Mouse (Mus musculus) megakaryocyte progenitor cell, adult 5-6 weeks (primary cell): ENCODE results near the gene U2af1. TPM values are rescaled to one million over a fixed set of nuclear protein-coding genes. Genes with fewer than 3 reads are reported as not detected.
A peak's percentile ranks its signal among the peaks of the same experiment; 100 is the strongest.

Experiments
- ATAC-seq: replicated peaks from 2 replicates; pipeline ENCODE4 v1.8.0; 2016; ENCODE audit warnings: mild to moderate bottlenecking, moderate TSS enrichment, inconsistent platforms; ENCODE audit not compliant: poor library complexity
- total RNA-seq, 2 experiments: library from RNA; stranded (forward) in 1 of 2; stranded (reverse) in 1 of 2; fragments of 157-497, 149-512 nt in 1 of 2; fragments of 200-1000 nt in 1 of 2; gene quantifications; 2 replicates each; pipeline versions ENCODE4 v1.2.3 to v1.2.4; 2015 to 2017

Gene U2af1
- total RNA-seq, 2 experiments from 2014 or later = 82.0 to 286 TPM

DNA sequence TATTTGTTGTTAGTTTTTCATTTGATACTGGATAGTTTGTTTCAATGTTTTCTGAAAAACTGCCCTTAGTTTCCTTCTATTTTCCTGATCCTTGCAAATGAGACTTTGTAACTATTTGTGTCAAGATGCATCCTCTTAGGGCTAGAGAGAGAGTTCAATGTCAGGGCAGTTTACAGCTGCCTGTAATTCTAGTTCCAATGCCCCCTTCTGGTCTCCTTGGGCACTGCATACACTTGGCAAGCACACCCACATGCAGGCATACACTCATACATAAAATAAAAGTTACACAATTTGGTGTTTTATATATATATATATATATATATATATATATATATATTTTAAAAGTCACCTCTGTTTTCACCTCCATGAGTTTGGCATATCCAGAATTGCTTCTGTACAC lies 4.2 kb upstream of the U2af1 start:
- ATAC-seq = no peak

DNA sequence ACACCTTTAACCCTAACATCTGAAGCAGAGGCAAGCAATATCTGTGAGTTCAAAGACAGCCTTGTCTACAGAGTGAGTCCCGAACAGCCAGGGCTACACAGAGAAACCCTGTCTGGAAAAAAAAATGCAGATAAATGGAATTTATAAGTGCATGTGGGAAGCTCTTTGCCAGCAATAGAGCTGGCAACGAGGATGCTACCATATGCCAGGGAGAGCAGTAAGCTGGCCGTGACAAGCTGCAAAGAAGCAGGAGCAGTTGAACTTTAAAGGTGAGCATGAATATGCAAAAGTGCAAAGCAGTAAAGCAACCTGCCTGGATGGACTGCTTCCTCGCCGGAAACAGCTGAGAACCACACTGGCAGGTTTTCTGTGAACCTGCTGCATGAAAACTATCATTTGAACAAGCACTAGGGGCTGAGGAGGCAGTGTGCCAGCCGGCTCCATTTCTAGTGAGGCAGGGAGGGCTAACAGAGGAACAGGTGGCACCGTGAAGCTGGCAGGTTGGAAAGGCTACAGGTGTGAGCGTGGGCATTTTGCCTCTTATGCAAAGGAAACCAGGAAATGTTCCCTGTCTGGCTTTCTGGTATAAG lies 2.1 kb upstream of the U2af1 start:
- no peak for ATAC-seq

DNA sequence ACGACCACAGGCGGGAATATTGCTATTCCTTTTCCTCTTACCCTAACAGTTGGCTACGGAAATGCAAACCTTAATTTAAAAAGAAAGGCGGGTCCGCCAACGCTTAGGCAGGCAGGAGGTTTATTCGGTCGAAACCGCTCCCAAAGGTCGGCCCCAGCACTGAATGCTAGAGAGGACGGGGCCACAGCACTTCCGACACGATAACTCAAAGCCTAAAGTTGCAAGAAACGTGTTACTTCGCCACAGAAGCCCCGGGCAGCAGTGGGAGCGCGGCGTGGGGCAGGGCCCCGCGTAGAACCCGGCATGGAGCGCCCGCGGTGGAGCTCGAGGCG lies 590 bp downstream of the U2af1 start:
- no peak for ATAC-seq

DNA sequence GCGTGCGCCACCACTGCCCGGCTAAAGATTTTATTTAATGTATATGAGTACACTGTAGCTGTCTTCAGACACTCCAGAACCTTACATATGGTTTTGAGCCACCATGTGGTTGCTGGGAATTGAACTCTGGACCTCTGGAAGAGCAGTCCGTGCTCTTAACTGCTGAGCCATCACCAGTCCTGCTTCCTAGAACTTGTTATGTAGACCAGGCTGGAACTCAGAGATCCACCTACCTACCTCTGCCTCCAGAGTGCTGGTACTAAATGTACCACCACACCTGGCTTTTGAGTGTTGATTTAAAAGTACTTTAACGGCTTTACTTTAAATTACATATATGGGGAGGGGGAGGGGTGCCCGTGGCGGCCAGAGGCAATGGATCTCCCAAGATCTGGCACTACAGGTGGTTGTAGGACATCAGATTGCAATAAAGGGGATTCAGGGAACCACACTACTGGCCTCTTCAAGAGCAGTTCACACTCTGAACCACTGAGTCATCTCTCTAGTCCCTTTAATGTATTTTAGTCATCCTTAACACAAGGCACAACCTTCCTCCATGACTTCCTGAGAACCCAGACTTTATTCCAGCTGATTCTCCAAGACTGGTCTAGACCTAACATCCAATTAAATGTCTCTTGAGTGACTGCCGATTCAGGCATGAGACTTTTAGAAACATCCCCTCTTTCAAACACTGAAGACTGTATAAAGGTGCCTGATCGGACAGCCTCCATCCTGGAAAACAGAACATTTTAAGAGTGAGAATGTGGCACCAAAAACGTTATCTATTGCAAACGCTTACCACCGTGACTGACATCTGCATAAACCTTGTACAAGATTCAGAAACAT lies 1.3 kb downstream of the U2af1 start:
- ATAC-seq = no peak

DNA sequence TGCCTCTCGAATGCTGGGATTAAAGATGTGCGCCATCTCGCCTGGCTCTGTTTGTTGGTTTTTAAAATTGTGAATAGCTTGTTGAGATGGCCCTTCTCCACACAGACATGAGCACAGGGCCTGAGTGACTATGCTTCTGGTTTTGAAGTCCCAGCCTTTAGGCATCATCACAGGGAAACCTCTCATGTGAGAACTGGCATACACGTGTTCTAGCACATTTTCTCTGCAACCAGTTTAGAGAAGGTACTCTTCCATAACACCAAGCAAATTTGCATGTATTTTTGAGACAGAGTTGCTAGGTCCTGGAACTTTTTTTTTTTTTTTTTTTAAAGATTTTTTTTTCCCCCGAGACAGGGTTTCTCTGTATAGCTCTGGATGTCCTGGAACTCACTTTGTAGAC lies 2.0 kb downstream of the U2af1 start:
- ATAC-seq = no peak

DNA sequence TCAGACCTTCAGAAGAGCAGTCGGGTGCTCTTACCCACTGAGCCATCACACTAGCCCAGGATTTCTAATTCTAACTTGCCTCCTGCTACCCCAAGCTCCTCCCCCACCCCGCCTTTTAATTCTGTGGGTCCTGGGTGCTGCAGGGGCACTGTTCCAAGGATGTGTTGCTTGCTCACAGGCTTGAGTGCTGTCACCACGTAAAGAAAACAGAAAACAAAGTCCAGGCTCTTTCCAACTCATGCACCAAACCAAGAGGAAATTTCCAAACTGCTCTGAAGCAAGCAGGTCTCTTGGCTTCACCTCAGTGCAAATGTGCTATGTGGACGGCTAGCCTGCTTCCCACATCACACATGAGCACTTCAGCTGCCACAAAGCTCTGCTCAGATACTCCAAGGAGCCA lies 3.3 kb downstream of the U2af1 start:
- ATAC-seq = no peak

DNA sequence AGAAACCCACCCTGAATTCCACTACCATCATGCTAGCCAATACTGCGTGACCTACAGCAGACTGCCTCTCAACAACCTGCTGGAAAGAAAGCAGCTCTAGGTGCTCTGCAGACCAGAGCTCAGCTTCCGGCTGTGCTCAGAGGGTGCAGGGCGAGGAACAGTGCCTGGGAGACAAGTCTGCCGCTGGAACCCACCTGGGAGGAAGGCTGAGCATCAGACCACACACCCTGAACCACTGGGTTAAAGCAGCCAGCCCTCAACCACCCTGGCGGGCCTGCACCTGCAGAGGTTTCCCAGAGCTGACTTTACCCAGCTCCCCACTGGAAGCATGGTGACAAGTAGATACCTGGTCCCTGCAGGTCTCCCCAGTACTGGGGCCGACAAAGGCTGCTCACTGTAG lies 5.4 kb downstream of the U2af1 start:
- ATAC-seq = no peak

DNA sequence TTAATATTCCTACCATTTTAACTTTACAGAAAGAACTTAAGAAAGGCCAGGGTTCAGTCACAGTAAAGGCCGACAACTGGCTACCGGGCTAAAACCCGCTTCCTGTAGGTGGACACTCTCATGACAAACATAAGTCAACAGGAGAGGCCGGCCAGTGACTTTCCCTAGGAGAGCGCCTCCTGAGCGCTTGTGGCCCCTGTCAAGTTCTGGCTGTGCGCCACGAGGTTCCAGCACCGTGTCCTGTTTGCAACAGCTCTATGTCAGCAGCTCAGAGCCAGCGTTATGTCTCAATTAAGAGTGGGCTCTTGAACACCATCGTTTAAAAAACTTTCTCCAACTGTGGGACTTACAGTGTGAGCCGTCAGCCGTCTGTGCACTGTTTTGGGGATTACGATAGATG lies 6.5 kb downstream of the U2af1 start:
- ATAC-seq = no peak

DNA sequence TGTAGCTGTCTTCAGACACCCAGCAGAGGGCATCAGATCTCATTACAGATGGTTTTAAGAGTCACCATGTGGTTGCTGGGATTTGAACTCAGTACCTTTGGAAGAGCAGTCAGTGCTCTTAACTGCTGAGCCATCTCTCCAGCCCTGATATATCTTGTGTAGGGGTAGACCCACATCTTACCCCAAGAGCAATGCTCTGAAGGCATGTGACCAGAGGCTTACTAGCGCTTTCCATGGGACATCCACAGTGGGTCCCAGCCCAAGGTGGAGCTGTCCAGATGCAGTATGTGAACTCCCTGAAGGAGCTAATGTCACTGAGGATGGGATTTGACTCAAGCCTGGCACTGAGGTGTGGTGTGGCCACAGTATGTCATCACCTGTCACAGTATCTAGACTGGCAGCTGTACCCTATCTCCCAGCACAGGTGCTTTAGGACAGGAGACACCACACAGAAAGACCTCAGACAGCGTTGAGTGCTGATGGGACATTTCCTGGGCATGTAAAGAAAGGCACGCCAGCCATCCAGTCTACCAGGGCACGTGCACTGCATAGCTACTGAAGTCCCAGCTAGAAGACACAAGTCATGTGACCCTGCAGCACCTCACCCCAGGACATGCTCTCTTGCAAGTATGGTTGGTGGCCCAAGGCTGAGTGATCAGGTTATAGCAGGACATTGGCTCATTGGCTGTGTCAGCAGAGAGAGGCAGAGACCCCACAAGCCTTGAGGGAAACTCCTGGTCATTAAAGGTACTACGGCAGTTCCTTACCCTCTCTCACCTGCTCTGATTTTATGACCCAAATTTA lies 12.3 kb downstream of the U2af1 start:
- ATAC-seq = peak; percentile 44

DNA sequence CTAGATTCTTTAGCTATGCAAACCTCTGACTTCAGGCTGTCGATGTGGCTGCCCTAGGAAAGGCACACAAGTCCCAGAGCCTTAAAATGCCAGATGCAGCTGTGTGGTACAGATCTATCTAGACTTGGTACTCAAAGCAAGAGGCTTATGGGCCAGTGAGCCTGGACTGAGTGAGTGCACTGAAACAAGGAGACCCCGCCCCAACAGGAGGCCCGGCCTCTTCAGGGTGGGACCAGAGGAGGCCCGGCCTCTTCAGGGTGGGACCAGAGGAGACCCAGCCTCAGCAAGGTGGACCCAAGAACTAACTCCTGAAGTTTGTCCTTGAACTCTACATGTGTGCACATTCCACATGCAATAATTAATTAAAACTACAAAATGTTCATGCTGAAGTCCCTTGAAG lies 15.8 kb downstream of the U2af1 start:
- no peak for ATAC-seq

DNA sequence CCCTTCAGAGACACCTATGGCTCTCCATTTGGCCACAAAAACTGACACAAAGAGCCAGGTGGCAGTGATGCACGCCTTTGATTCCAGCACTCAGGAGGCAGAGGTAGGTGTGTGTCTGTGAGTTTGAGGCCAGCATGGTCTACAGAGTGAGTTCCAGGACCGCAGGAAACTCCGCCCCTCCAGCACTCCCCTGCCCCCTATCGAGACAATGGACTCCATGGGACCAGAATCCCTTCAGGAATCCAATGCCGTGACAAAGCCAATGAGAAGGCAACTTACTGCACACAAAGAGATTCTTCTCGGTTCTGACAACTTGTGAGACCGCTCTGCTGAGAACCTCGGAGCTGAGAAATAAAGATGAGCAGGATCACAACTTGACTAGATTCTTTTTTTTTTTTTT lies 16.4 kb downstream of the U2af1 start:
- no peak for ATAC-seq

DNA sequence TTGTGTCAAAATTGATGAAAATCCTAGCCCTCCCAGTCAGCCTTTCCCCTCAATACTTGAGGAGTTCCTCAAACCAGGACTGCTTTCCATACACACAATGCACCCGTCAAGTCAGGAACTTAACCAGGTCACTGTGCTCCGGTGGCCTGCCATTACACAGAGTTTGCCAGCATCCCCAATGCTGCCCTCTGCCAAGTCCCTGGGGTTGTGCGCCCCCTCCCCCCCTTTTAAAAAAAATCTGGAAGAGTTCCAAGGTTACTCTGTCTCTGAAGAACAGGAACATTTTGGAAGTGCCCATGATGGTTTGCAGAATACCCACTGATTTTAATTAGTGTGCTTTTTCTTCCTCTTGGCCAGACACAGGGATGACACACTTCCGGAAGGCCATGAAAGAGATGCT lies 19.0 kb downstream of the U2af1 start:
- ATAC-seq = no peak

DNA sequence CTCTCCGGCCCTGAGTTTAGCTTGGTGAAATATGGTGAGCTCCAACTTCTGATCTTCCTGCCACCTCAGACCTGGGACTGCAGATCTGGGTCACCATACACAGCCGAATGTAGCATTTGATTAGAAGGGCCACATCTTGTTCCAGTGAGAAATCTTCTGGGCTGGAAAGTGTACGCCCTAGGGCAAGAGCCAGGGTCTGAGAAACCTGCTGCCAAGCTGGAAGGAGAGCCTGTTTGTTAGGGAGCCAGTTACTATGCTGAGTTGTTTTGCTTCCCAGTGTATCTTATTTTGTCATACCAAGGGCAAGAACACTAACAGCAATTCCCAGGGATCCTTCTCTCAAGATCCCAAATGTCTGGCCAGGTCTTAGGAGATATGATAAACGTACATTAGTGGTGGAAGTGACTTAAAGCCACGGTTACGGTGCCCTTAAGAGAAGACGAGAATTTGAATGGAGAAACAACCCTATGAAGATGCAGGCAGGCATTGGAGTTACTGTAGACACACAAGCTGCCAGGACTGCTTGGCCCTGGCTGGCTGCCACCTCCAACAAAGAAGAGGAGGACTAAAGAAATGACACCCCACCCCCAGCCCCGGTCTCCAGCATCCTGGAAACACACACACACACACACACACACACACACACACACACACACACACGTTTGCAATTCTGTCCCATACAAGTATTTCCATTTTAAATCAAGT lies 20.7 kb downstream of the U2af1 start:
- no peak for ATAC-seq

DNA sequence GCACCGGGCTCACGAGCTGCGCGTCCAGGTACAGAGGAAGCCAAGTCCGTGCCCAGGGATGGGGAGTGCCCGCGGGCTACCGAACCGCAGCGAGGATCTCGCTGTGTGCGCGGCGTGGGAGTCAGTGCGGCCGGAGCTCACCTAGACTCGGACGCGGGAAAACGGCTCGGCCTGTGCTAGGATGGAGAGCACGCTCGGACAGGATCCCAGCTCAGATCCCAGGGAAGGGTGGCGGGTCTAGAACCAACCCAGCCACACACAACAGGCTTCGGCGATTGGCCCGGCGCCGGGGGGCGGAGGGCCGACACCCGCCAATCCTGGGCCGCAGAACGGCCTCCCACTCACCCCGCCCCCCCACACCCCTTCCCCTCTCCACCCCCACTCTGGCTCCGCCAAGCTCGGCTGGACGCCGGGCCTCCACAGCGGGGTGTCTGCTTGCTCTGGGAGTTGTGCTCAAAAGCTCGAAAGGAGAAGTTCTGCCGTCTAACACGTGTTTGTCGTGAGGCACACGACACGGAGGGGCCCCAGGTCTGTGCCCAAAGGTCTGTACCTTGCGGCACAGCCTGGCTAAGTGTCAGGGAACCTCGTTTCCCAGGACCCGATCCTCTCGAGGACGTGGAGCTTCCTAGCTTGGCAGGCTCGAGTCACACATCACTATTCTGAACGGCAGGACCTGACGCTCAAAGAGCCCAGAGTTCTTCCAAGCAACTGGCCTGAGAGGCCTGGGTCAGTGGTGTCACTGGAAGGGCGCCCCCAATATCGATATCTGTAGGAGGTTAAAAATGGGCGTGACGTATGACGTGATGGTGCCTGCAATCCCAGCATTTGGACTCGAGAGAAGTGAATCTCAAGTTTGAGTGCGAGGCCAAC lies 21.5 kb downstream of the U2af1 start, which contains the start of gene Cbs:
TSS of gene Cbs (minus strand) at position 297 of the 870 bp plus-strand sequence.
- peak; percentile 62 for ATAC-seq

DNA sequence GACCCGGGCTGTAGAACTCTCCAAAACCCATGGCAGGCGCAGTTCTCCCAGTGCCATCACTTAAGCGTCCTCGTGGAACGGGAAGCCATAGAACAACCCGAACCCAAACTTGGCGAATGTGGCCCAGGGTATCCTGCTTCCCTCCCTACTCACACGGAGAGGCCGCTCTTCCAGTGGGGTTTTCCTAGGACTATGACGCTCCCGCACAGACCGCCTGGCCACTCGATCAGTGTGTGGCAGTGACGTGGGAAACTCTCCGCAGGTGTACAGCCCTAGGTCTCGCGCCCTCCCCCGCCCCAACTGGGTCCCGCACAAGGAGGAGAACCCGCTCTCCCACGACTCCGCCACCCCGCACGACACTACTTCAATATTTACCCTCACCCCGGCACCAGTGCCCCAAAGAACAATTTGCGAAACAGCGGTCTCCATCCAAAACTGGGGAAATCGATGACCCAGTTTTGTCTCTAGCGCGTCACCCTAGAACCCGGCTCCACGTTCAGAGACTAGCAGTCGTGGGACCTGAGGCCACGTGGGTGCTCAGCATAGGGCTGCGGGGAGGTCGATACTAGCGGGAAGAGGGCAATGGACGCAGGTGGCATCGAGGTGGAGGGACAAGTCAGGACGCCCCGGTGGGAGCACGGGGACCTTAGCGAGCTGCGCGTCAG lies 22.3 kb downstream of the U2af1 start:
- ATAC-seq = 0 out of 2 replicates have a peak, but pooled peaks have one; percentile 4

DNA sequence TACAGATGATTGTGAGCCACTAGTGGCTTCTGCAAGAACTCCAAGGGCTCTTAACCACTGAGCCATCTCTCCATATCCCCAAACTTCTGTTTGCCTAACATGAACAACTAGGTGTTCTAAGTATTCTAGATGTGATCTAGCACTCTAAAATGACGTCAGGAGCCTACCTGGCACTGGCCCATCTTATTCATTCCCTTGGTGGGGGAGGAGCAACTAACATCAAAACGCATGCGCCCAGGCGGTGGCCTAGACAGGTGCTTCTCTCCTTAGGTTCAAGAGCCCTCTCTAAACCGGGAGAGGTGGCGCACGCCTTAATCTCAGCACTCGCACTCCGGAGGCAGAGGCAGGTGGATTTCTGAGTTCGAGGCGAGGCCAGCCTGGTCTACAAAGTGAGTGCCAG lies 22.9 kb downstream of the U2af1 start:
- no peak for ATAC-seq

DNA sequence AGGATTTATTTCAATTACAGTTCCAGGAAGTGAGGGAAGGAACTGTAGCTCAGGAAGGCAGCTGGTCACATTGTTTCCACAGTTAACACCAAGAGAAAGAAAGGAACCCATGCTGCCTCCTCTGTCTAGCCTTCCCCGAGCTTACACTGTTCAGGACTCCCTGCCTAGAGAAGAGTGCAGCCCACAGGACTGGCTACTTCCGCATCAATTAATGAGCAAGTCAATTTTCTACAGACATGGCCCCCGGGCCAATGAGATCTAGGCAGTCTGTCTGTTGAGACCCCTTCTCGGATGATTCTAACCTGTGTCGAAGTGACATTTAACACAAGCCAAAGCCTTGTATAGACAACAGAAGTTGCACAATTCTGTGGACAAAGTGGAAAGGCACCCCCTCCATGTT lies 23.8 kb downstream of the U2af1 start:
- no peak for ATAC-seq

DNA sequence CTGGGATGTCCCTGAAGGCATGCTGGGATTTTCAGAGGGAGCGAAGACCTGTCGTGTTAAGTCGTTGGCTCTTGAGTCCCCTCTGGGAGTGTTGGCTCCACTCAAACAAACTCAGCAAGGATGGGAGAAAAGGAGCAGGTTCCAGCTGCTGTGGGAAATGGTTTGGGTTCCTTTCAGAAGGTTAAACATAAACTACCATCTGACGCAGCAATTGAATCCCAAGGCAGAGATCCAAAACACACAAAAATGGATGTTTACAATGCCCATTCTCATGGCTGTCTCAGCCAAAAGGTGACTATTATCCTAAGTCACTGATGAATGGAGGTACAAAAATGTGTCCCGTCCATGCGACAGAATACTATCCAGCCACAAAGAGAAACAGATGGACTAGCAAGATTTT lies 25.7 kb downstream of the U2af1 start:
- no peak for ATAC-seq

DNA sequence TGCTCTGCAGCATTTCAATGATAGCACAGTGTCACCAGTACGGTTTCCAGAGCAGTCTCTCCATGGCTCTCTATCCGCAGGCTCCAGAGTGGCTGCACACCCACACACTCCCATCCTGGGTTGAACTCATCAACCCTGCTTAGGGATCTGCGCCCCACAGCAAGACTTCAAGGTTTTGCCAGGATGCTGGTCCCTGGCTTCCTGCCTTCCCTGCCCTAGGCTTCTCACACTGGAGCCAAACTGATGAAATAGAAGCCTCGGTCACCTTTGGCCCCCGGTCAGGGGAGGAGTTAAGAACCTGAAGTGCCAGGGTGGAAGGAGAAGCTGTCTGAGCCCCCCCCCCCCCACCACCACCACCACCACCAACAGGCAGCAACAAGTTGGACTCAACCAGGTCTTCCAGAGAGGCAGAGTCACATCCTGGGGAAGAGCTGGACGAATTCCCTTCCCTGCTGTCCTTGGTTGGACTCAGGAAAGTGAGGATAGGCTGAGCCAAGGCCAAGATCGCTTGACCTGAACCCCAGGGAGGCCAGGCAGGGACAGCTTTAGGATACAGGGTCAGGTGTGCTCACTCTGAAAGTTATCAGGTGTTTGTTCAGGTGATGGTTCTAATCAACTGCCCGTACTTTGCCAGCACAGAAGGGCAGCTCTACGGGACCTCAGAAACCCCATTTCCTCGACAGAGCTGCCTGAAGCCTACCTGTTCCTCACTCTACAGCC lies 27.5 kb downstream of the U2af1 start:
- ATAC-seq = no peak
